Mouse (Mus musculus) fat pad, adult 2 months (tissue): ENCODE results near the gene Grin1.
A peak's percentile ranks its signal among the peaks of the same experiment; 100 is the strongest.

Experiments
- DNase-seq: peaks from one replicate; pipeline ENCODE4 v3.0.0-alpha.2; 2011; ENCODE audit warnings: low read depth, low spot score; ENCODE audit errors: extremely low read depth

The Grin1 gene

GRCm38 (mm10) chr2:25287927-25288649 lies 30.9 kb downstream of the Grin1 start, which contains the start of gene Tmem210:
TSS of gene Tmem210 (plus strand) at chr2:25288145.
- DNase-seq: no peak

DNA sequence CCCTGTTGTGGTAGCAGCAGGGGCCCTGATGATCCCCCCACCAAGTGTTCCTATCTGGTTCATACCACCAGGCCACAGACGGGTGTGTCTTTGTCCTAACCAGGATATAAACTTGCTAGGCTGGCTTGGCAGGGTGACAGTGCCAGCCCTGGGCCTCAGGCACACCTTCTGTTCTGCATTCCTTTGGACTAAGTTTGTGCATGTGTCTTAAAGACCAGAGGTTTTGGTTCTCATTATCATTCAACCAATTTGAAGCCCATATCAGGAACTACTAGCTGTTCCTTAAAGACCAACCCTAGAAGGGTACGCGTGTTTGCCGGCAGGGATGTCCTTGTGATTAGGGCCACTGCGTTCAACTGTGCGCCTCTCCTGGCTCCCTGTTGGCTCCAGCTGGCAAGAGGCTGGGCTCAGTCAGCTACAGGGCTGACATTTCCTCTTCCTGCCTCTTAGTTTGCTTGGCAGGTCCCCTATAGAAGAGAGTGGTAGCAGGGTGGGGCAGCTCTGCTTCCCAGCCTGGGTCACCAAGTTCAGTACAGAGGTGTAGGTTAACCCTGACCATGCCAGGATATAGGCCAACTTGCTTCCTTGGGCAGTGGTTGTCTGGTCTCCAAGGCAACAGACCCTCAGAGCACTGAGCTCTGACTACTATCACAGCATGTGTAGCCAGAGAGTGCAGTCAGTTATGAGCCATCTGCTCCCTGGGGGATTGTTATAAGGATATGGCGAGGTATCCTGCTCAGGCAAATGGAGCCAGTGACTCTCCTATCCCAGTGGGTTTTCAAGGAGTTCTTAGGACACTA lies 31.9 kb downstream of the Grin1 start:
- DNase-seq: peak; percentile 68

DNA sequence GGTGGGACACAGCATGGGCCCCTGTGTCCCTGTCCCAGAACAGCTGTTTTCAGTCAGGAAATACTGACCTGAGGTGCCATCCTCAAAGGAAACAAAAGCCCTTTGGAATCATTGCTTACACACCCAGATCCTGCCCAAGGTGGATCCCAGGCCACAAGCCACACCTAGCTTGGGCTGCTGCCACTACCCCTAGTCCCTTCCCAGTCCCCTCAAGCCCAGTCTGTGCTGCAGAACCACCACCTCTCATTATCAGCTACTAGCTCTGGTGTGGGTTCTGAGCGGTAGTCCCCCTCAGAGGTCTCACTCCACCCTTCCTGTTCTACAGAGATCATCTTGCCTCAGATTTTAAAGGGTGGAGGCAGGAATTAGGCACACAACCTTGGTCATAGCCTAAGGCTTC lies 32.7 kb downstream of the Grin1 start:
- DNase-seq: no peak

- peak; percentile 95 for DNase-seq
Measured at GRCm38 (mm10) chr2:25285551-25285950, 33.4 kb downstream of the Grin1 start.

DNA sequence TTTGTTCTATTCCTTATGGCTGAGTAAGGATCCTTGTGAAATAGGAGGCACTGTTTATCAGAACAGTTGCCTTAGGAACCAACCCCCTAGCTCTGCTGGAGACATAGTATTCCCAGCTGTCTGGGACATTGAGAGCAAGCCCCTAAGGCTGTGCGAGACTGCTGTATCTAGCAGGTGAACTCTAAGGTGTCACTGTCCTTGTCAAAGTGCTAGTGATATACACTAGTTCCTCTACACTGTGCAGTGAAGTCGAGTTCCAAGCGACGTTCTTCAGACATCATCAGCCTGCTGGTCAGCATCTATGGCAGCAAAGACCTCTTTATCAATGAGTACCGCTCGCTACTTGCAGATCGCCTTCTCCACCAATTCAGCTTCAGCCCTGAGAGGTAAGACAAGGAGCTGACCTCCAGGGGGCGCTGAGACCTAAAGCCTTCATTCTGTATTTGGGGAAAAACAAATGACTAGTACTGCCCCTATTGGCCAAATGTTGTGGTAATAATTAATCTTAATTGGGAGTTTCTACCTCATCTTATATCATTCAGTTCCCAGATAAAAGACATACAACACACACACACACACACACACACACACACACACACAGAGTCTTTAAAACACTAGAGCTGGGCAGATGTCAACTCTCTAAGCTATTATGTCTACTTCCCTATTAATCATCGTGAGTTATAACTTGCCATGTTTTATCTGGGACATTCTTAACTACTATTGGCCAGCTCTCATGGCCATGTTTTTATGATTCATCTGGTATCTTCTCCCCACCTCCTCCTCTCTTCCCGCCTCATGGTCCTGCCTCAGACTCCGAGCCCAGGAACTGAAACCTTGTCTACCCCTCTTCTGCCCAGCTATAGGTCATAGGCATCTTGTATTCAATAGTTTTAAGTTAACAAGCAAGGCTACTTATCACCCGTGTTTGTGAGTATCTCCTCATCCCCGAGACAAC lies 39.8 kb downstream of the Grin1 start:
- DNase-seq: no peak

DNA sequence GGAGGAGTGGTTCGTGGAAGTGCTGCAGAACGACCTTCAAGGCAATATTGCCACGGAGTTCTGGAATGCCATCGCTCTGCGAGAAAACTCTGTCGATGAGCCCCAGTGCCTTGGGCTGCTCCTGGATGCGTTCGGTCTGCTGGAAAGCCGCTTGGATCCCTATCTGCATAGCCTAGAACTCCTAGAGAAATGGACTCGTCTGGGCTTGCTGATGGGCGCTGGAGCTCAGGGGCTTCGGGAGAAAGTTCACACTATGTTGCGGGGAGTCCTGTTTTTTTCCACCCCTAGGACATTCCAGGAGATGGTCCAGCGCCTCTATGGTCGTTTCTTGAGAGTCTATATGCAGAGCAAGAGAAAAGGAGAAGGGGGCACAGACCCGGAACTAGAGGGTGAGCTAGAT lies 46.0 kb downstream of the Grin1 start:
- no peak for DNase-seq

DNA sequence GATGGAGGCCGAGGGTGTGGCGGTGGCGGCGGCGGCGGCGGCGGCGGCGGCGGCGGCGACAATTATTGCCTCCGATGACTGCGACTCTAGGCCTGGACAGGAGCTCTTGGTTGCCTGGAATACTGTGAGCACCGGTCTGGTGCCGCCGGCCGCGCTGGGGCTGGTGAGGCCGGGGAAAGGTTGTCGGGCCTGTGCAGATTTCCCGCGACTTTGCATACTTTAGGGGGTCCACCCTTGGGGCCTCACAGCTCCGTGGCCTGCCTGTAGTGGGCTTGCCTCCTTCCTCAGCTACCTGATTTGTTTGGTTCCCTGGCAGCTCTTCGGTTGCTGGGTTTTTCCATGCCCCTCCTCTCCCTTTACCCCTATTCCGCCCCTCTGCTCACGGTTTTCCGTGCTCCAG lies 46.5 kb downstream of the Grin1 start:
- DNase-seq: no peak

DNA sequence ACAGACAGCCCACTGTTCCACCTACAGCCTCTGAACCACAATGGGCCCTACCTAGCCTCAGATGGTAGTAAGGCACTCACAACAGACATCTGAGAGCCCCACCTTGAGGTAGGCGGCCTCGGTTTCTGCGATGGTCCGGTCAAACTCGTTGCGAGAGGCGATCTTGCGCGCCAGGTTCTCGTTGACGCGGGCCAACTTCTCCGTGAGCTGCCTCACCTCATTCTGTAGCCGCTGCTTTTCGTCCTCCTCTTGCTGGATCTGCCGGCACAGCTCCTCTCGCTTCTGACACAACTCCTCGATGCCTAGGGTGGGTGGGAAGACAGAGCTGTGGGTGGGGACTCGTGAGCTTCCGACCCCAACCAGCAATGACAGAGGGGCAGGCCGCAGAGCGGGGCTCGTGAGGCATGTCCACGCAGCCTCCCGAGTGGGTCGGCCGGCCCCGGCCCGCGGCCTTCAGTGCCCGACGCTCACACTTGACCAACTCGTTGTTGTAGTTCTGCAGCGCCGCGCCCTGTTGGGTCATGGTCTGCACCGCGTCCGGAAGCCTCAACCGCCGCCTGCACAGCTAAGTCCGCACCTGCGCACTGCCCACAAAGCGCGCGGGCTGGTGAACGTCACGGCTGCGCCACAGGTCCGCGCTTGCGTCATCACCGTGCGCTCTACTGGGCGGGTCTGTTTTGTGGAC lies 47.0 kb downstream of the Grin1 start, which contains the start of the genes Ssna1 and Anapc2:
Gene Ssna1, minus strand, starts transcription at position 612 of the 685 bp plus-strand sequence.
Gene Anapc2, plus strand, starts transcription at position 652 of the 685 bp plus-strand sequence.
- DNase-seq: peak; percentile 40

- no peak for DNase-seq
Measured at GRCm38 (mm10) chr2:25267746-25268309, 51.2 kb downstream of the Grin1 start.

GRCm38 (mm10) chr2:25267241-25267640 lies 51.7 kb downstream of the Grin1 start:
- DNase-seq: no peak

- DNase-seq: no peak
Measured at GRCm38 (mm10) chr2:25266720-25267119, 52.3 kb downstream of the Grin1 start.

DNA sequence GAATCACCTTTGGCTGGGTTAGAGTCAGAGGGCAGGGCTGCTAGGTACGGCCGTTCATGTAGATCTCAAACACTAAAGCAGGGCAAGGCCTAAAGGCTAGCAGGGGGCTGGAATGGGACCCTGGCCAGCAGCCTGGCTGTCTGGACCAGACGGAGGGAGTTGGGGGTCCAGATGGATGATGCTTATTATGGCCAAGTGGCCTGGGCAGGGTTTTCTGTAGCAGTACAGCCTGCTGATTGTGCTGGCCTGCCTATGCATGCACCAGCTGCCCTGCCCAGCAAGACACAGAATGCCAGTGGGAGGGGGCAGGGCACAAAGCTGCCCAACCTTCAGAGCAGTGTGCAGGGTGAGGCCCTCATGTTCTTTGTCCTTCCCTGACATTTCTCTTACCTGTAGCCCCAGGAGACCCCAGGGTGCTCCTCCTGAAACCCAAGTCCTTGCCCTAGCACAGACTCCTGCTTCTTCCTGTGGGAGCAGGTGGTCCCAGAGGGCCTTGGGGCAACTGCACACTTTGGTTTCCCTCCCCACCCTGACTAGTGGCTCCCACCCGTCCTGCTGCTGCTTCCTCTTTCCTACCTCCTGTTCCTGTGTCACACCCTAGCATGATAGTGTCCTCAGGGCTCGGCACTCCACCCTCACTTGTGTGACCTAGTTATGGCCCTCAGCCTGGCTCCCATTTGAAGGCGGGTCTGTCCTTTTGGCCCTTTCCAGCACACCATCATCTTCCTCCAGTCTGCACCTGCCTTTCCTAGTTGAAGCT lies 52.9 kb downstream of the Grin1 start:
- DNase-seq: no peak

DNA sequence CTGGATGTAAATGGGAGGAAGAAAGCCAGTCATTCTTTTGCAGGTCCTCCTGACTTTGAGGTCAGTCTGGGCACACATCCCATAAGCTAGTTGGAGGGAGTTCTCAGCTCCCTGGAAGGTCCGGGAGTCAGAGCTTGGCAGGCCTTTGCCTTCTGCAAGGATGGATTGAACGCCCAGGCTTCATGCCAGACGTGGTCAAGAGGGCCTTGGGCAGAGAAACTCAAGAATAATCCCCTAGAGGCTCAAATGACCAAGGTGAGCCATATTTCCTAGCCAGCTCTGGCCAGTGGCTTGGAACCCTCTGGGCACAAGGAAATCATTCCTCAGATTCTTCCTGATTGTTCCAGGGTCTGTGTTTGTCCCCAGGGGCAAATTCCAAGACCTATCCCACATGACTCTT lies 54.1 kb downstream of the Grin1 start:
- DNase-seq: no peak

DNA sequence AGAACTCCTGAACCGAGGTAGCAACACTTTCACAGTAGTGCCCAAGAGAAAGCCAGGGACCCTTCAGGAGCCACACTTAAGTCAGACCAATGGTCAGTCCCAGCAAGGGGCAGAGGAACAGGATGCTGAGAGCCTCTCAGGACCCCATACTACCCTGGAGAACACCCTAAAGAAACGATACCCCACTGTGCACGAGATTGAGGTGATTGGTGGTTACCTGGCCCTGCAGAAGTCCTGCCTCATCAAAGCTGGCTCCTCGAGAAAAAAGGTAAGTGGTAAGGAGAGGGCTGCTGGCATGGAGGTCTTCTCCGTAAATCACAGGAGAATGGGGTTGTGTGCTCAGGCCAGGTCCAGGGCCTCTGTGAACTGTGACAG lies 54.7 kb downstream of the Grin1 start:
- no peak for DNase-seq

GRCm38 (mm10) chr2:25263623-25264285 lies 55.2 kb downstream of the Grin1 start:
- no peak for DNase-seq

DNA sequence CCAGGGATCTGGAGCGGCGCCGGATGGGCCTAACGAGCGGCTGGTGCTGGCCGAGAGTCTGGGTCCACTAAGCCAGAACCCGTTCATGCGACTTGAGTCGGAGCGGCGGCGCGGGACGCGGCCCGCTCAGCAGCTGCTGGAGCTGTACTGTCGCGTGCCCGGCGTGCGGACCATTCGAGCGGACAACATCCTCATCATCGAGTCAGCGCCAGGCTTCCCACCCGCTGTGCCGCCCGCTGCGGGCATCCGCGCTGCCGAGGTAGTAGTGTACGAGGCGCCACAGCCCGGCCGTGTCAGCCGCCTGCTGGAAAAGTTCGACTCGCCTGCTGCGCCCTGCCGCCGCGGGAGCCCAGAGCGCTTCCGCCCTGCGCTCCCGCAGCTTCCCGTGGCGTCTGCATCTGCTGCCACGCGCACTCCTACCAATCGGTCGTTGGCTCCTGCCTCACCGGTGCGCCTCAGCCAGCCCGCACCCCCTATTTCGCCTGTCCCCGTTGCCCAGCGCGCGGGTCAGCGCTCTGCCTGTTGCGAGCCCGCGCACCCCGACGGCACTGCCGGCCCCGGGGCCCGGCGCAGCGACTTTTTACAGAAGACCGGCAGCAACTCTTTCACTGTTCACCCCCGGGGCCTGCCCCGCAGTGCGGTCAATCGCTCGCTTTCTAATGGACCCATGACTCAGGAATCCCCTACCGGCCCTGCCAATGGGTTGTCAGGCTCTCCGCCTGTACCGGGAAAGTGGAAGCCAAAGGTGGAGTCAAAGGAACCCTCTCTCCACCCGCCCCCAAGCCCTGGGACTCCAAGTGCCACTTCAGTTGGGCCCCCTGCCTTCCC lies 56.0 kb downstream of the Grin1 start:
- no peak for DNase-seq

GRCm38 (mm10) chr2:25262291-25262767 lies 56.7 kb downstream of the Grin1 start, which contains the start of gene Tprn:
TSS of gene Tprn (plus strand) at chr2:25262618.
- DNase-seq: peak; percentile 93

DNA sequence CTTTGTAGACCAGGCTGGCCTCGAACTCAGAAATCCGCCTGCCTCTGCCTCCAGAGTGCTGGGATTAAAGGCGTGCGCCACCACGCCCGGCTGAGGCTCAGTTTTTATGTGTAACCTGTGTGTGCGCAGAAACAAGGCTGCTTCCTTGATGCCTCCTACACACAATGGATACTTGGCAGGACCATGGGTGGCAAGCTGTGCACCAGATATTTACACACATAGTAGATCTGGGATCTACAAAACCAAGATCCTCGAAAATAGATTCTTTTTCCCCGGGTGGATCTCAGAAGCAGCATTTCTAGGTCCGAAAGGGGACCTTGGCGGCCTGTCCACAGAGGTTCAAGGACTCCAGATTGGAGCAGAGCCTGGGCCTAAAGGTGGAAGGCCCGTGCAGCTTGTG lies 57.1 kb downstream of the Grin1 start:
- DNase-seq: no peak
